Mouse (Mus musculus): ENCODE results near the gene Catsper3.

GRCm38 (mm10) chr13:55852205-55852604 is 67.8 kb downstream of the Catsper3 start:
- TF ChIP-seq POLR2A (IDR thresholded peaks at IDR 0.05; ENCODE audit: extremely low read depth, insufficient read depth, low read length) = no peak
- TF ChIP-seq CTCF (IDR thresholded peaks at IDR 0.05; ENCODE audit: extremely low read depth, insufficient read depth, low read length) = no peak

All from cortical plate, adult 2 months (tissue).